Mouse (Mus musculus): Measurements from ENCODE around the gene Spsb3.

Gene Spsb3

GRCm38 (mm10) chr17:24896241-24896992, 10.0 kb downstream of the Spsb3 start, which contains the start of gene Nme3:
Gene Nme3 (plus strand): TSS chr17:24896500.
- in situ Hi-C loops (cut with MseI, MboI), result no loop called here

GRCm38 (mm10) chr17:24896993-24897269, 10.5 kb downstream of the Spsb3 start:
- in situ Hi-C loops (cut with MseI, MboI), result no loop called here

- in situ Hi-C loops (cut with MseI, MboI), result no loop called here
Measured at GRCm38 (mm10) chr17:24897600-24897999, 11.2 kb downstream of the Spsb3 start.

GRCm38 (mm10) chr17:24898041-24898854, 11.8 kb downstream of the Spsb3 start:
- in situ Hi-C loops (cut with MseI, MboI), result no loop called here

- in situ Hi-C loops (cut with MseI, MboI), result no loop called here
Measured at GRCm38 (mm10) chr17:24899153-24899552, 12.7 kb downstream of the Spsb3 start.

GRCm38 (mm10) chr17:24900014-24900413, 13.6 kb downstream of the Spsb3 start:
- in situ Hi-C loops (cut with MseI, MboI), result no loop called here

GRCm38 (mm10) chr17:24902124-24902523, 15.7 kb downstream of the Spsb3 start:
- in situ Hi-C loops (cut with MseI, MboI), result no loop called here

GRCm38 (mm10) chr17:24902671-24903474, 16.4 kb downstream of the Spsb3 start:
- in situ Hi-C loops (cut with MseI, MboI), result no loop called here

- in situ Hi-C loops (cut with MseI, MboI), result no loop called here
Measured at GRCm38 (mm10) chr17:24903767-24904166, 17.3 kb downstream of the Spsb3 start.

GRCm38 (mm10) chr17:24907591-24907990, 21.1 kb downstream of the Spsb3 start:
- in situ Hi-C loops (cut with MseI, MboI), result no loop called here

- in situ Hi-C loops (cut with MseI, MboI), result no loop called here
Measured at GRCm38 (mm10) chr17:24913984-24914383, 27.5 kb downstream of the Spsb3 start.

- in situ Hi-C loops (cut with MseI, MboI), result no loop called here
Measured at GRCm38 (mm10) chr17:24923246-24923645, 36.8 kb downstream of the Spsb3 start.

- in situ Hi-C loops (cut with MseI, MboI), result no loop called here
Measured at GRCm38 (mm10) chr17:24929506-24929905, 43.1 kb downstream of the Spsb3 start.

GRCm38 (mm10) chr17:24932431-24932830, 46.0 kb downstream of the Spsb3 start:
- in situ Hi-C loops (cut with MseI, MboI), result no loop called here

GRCm38 (mm10) chr17:24933163-24933562, 46.7 kb downstream of the Spsb3 start:
- in situ Hi-C loops (cut with MseI, MboI), result no loop called here

GRCm38 (mm10) chr17:24934926-24935325, 48.5 kb downstream of the Spsb3 start:
- in situ Hi-C loops (cut with MseI, MboI), result no loop called here

- in situ Hi-C loops (cut with MseI, MboI), result no loop called here
Measured at GRCm38 (mm10) chr17:24935666-24936065, 49.2 kb downstream of the Spsb3 start.

GRCm38 (mm10) chr17:24936259-24937237, 50.1 kb downstream of the Spsb3 start, which contains the start of gene Mapk8ip3:
Gene Mapk8ip3 (minus strand): TSS chr17:24936977.
- in situ Hi-C loops (cut with MseI, MboI), result no loop called here

- in situ Hi-C loops (cut with MseI, MboI), result no loop called here
Measured at GRCm38 (mm10) chr17:24937266-24937665, 50.8 kb downstream of the Spsb3 start.

All from mouse trophoblast stem cell (cell line).